Mouse (Mus musculus): ENCODE data around the gene Slc8a2.

DNA sequence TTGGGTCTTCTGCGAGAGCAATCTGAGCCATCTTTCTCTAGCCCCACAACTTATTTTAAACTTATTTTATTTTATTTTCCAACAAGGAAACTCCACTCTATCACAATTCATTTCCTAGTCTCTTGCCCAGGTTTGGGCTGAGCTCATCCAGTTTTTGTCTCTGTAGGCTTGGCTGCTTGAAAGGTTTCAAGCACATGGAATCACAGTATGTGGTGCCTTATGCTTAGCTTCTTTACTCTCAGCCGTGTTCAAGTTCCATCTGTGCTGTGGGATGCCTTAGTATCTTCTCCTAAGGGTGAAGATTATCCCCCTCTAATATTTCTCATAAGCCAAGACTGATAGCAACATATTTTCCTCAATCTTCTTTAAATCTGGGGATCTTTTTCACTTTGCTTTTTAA lies 42.0 kb upstream of the Slc8a2 start:
- TF ChIP-seq CTCF (conservative IDR thresholded peaks at IDR 0.05; ENCODE audit: insufficient read depth, insufficient read length, low read depth, low read length) (no peak), POLR2A (IDR thresholded peaks at IDR 0.05; ENCODE audit: low read depth, low read length) (no peak)
